Mouse (Mus musculus): Measurements from ENCODE around the gene Gm20388. TPM values are rescaled to one million over a fixed set of nuclear protein-coding genes. Genes with fewer than 3 reads are reported as not detected.
A peak's percentile ranks its signal among the peaks of the same experiment; 100 is the strongest.

The Gm20388 gene
- polyA plus RNA-seq, 1 experiment from 2014 or later, result not detected

- Histone ChIP-seq H3K4me3 (ENCODE audit: low read length) (no peak overlapping the region), H3K27me3 (ENCODE audit: control insufficient read depth, insufficient read depth, low read length) (no peaks in the 10 kb centered on the region), H3K4me2 (replicated peaks; ENCODE audit: low read depth, low read length) (no peak overlapping the region), H3K9ac (ENCODE audit: low read depth, low read length) (no peak overlapping the region), H3K27ac (ENCODE audit: low read depth, low read length) (no peak overlapping the region), H3K9me3 (ENCODE audit: control insufficient read depth, low read length) (no peaks in the 10 kb centered on the region), H3K36me3 (ENCODE audit: control insufficient read depth, insufficient read depth, low read length) (no peaks in the 10 kb centered on the region), H3K4me1 (ENCODE audit: control insufficient read depth, insufficient read depth, low read length) (no peaks in the 10 kb centered on the region)
- WGBS, result 65% methylated on average over 5 of the region's 5 CpGs
- no peak for ATAC-seq (ENCODE audit: low FRiP score, low TSS enrichment)
Observed at GRCm38 (mm10) chr8:122766189-122766588, 2855.5 kb downstream of the Gm20388 start.

GRCm38 (mm10) chr8:122766647-122767200, 2856.1 kb downstream of the Gm20388 start:
- Histone ChIP-seq H3K27me3 (ENCODE audit: control insufficient read depth, insufficient read depth, low read length) (no peaks in the 10 kb centered on the region), H3K9me3 (ENCODE audit: control insufficient read depth, low read length) (no peaks in the 10 kb centered on the region), H3K4me1 (ENCODE audit: control insufficient read depth, insufficient read depth, low read length) (no peaks in the 10 kb centered on the region), H3K36me3 (ENCODE audit: control insufficient read depth, insufficient read depth, low read length) (no peaks in the 10 kb centered on the region), H3K9ac (ENCODE audit: low read depth, low read length) (no peak overlapping the region), H3K4me3 (ENCODE audit: low read length) (no peak overlapping the region), H3K4me2 (replicated peaks; ENCODE audit: low read depth, low read length) (no peak overlapping the region), H3K27ac (ENCODE audit: low read depth, low read length) (no peak overlapping the region)
- ATAC-seq (ENCODE audit: low FRiP score, low TSS enrichment), result no peak
- WGBS, result 78% methylated on average over 8 of the region's 8 CpGs

- H3K4me1 ChIP-seq (ENCODE audit: control insufficient read depth, insufficient read depth, low read length), result no peaks in the 10 kb centered on the region
- H3K27ac ChIP-seq (ENCODE audit: low read depth, low read length), result no peak overlapping the region
- H3K9me3 ChIP-seq (ENCODE audit: control insufficient read depth, low read length), result no peaks in the 10 kb centered on the region
- no peaks in the 10 kb centered on the region for H3K27me3 ChIP-seq (ENCODE audit: control insufficient read depth, insufficient read depth, low read length)
- H3K36me3 ChIP-seq (ENCODE audit: control insufficient read depth, insufficient read depth, low read length), result no peaks in the 10 kb centered on the region
- H3K4me3 ChIP-seq (ENCODE audit: low read length), result no peak overlapping the region
- ATAC-seq (ENCODE audit: low FRiP score, low TSS enrichment), result no peak
- no peak overlapping the region for H3K4me2 ChIP-seq (replicated peaks; ENCODE audit: low read depth, low read length)
- 62% methylated on average over 9 of the region's 9 CpGs for WGBS
- H3K9ac ChIP-seq (ENCODE audit: low read depth, low read length), result no peak overlapping the region
Observed at GRCm38 (mm10) chr8:122767229-122767628, 2856.6 kb downstream of the Gm20388 start.

GRCm38 (mm10) chr8:122769251-122770058, 2858.8 kb downstream of the Gm20388 start:
- Histone ChIP-seq H3K27ac (ENCODE audit: low read depth, low read length) (no peak overlapping the region), H3K9me3 (ENCODE audit: control insufficient read depth, low read length) (no peaks in the 10 kb centered on the region), H3K4me2 (replicated peaks; ENCODE audit: low read depth, low read length) (no peak overlapping the region), H3K27me3 (ENCODE audit: control insufficient read depth, insufficient read depth, low read length) (no peaks in the 10 kb centered on the region), H3K4me1 (ENCODE audit: control insufficient read depth, insufficient read depth, low read length) (no peaks in the 10 kb centered on the region), H3K36me3 (ENCODE audit: control insufficient read depth, insufficient read depth, low read length) (no peaks in the 10 kb centered on the region), H3K9ac (ENCODE audit: low read depth, low read length) (no peak overlapping the region), H3K4me3 (ENCODE audit: low read length) (no peak overlapping the region)
- no peak for ATAC-seq (ENCODE audit: low FRiP score, low TSS enrichment)
- 60% methylated on average over 24 of the region's 24 CpGs for WGBS

- H3K4me2 ChIP-seq (replicated peaks; ENCODE audit: low read depth, low read length), result no peak overlapping the region
- no peak overlapping the region for H3K4me3 ChIP-seq (ENCODE audit: low read length)
- H3K4me1 ChIP-seq (ENCODE audit: control insufficient read depth, insufficient read depth, low read length), result peaks cover 3% of the 10 kb centered on the region; the same call in 1 of the 2 replicates
- 0 out of 2 replicates have a peak, but pooled peaks cover 2% of the 10 kb centered on the region for H3K27me3 ChIP-seq (ENCODE audit: control insufficient read depth, insufficient read depth, low read length)
- WGBS, result 37% methylated on average over 10 of the region's 10 CpGs
- no peak overlapping the region for H3K9ac ChIP-seq (ENCODE audit: low read depth, low read length)
- no peak overlapping the region for H3K27ac ChIP-seq (ENCODE audit: low read depth, low read length)
- no peaks in the 10 kb centered on the region for H3K36me3 ChIP-seq (ENCODE audit: control insufficient read depth, insufficient read depth, low read length)
- ATAC-seq (ENCODE audit: low FRiP score, low TSS enrichment), result no peak
- H3K9me3 ChIP-seq (ENCODE audit: control insufficient read depth, low read length), result no peaks in the 10 kb centered on the region
Observed at GRCm38 (mm10) chr8:122772431-122773060, 2861.9 kb downstream of the Gm20388 start.

- Histone ChIP-seq H3K9me3 (ENCODE audit: control insufficient read depth, low read length) (no peaks in the 10 kb centered on the region), H3K4me2 (replicated peaks; ENCODE audit: low read depth, low read length) (peak within 1 kb of the TSS; percentile 77), H3K4me1 (ENCODE audit: control insufficient read depth, insufficient read depth, low read length) (peaks cover 3% of the 10 kb centered on the region; the same call in 1 of the 2 replicates), H3K4me3 (ENCODE audit: low read length) (peak within 1 kb of the TSS; percentile 92), H3K36me3 (ENCODE audit: control insufficient read depth, insufficient read depth, low read length) (peaks cover 2% of the 10 kb centered on the region; the same call in 1 of the 2 replicates), H3K27me3 (ENCODE audit: control insufficient read depth, insufficient read depth, low read length) (0 out of 2 replicates have a peak, but pooled peaks cover 2% of the 10 kb centered on the region), H3K27ac (ENCODE audit: low read depth, low read length) (no peak within 1 kb of the TSS), H3K9ac (ENCODE audit: low read depth, low read length) (peak within 1 kb of the TSS; percentile 85)
- peak; percentile 79 for ATAC-seq (ENCODE audit: low FRiP score, low TSS enrichment)
- WGBS, result 2% methylated on average over 50 of the region's 50 CpGs
Observed at GRCm38 (mm10) chr8:122775285-122776155, 2864.9 kb downstream of the Gm20388 start, which contains the start of gene Acsf3. Acsf3 (plus strand) TSS chr8:122775486.

GRCm38 (mm10) chr8:122777701-122778100, 2867.1 kb downstream of the Gm20388 start:
- Histone ChIP-seq H3K4me1 (ENCODE audit: control insufficient read depth, insufficient read depth, low read length) (peaks cover 3% of the 10 kb centered on the region; the same call in 1 of the 2 replicates), H3K36me3 (ENCODE audit: control insufficient read depth, insufficient read depth, low read length) (peaks cover 17% of the 10 kb centered on the region), H3K4me2 (replicated peaks; ENCODE audit: low read depth, low read length) (no peak overlapping the region), H3K4me3 (ENCODE audit: low read length) (no peak overlapping the region), H3K9ac (ENCODE audit: low read depth, low read length) (no peak overlapping the region), H3K27ac (ENCODE audit: low read depth, low read length) (no peak overlapping the region), H3K9me3 (ENCODE audit: control insufficient read depth, low read length) (no peaks in the 10 kb centered on the region), H3K27me3 (ENCODE audit: control insufficient read depth, insufficient read depth, low read length) (0 out of 2 replicates have a peak, but pooled peaks cover 2% of the 10 kb centered on the region)
- no peak for ATAC-seq (ENCODE audit: low FRiP score, low TSS enrichment)
- 95% methylated on average over 6 of the region's 6 CpGs for WGBS

GRCm38 (mm10) chr8:122778703-122779239, 2868.1 kb downstream of the Gm20388 start:
- no peak for ATAC-seq (ENCODE audit: low FRiP score, low TSS enrichment)
- peaks cover 3% of the 10 kb centered on the region; the same call in 1 of the 2 replicates for H3K4me1 ChIP-seq (ENCODE audit: control insufficient read depth, insufficient read depth, low read length)
- H3K36me3 ChIP-seq (ENCODE audit: control insufficient read depth, insufficient read depth, low read length), result peaks cover 18% of the 10 kb centered on the region
- H3K27me3 ChIP-seq (ENCODE audit: control insufficient read depth, insufficient read depth, low read length), result 0 out of 2 replicates have a peak, but pooled peaks cover 2% of the 10 kb centered on the region
- H3K9ac ChIP-seq (ENCODE audit: low read depth, low read length), result no peak overlapping the region
- 87% methylated on average over 3 of the region's 3 CpGs for WGBS
- no peak overlapping the region for H3K4me3 ChIP-seq (ENCODE audit: low read length)
- no peaks in the 10 kb centered on the region for H3K9me3 ChIP-seq (ENCODE audit: control insufficient read depth, low read length)
- no peak overlapping the region for H3K27ac ChIP-seq (ENCODE audit: low read depth, low read length)
- H3K4me2 ChIP-seq (replicated peaks; ENCODE audit: low read depth, low read length), result no peak overlapping the region
